Mouse (Mus musculus) small intestine, adult 2 months (tissue): ENCODE data around the gene Ihh. TPM values are rescaled to one million over a fixed set of nuclear protein-coding genes. Genes with fewer than 3 reads are reported as not detected.
A peak's percentile ranks its signal among the peaks of the same experiment; 100 is the strongest.

ENCODE experiments used
- H3K27ac ChIP-seq: fragments of 200-500 bp; 2 replicates; pipeline ENCODE4 v1.5.1; 2012; ENCODE audit warnings: low read depth, low read length, control low read depth, inconsistent platforms; ENCODE audit not compliant: insufficient read depth
- H3K27me3 ChIP-seq: fragments of 200-500 bp; 2 replicates; pipeline ENCODE4 v1.6.1; 2012; ENCODE audit warnings: mild to moderate bottlenecking, moderate library complexity, low read length, inconsistent platforms; ENCODE audit not compliant: control insufficient read depth, insufficient read depth
- H3K36me3 ChIP-seq: fragments of 200-500 bp; 2 replicates; pipeline ENCODE4 v1.6.1; 2012; ENCODE audit warnings: mild to moderate bottlenecking, low read length, control low read depth, inconsistent platforms; ENCODE audit not compliant: control insufficient read depth, insufficient read depth
- H3K4me1 ChIP-seq: fragments of 200-500 bp; 2 replicates; pipeline ENCODE4 v1.6.1; 2012; ENCODE audit warnings: low read length, inconsistent platforms, mixed read lengths; ENCODE audit not compliant: control insufficient read depth, insufficient read depth, insufficient read length
- H3K4me3 ChIP-seq: fragments of 200-500 bp; 2 replicates; pipeline ENCODE4 v1.5.1; 2012; ENCODE audit warnings: low read depth, mild to moderate bottlenecking, control low read depth, inconsistent platforms, low read length, moderate library complexity
- CTCF ChIP-seq: fragments of 200-500 bp; IDR thresholded peaks from 2 replicates; pipeline ENCODE4 v1.5.1; 2012; ENCODE audit warnings: low read depth, mild to moderate bottlenecking, control low read depth, inconsistent platforms, low read length, moderate library complexity, mixed read lengths; ENCODE audit not compliant: insufficient replicate concordance, insufficient read length; ENCODE audit errors: extremely low read depth
- POLR2A ChIP-seq: fragments of 200-500 bp; IDR thresholded peaks from 2 replicates; pipeline ENCODE4 v1.6.1; 2012; ENCODE audit warnings: low read depth, mild to moderate bottlenecking, control low read depth, inconsistent platforms, low read length, moderate library complexity
- WGBS: fragments of 180-500 bp; shearing (Covaris S2); methylation state at CpG from one replicate; pipeline ENCODE4 v1.1.7; 2018; 5-methylcytosine and 5-hydroxymethylcytosine counted together
- polyA plus RNA-seq: library from polyadenylated mRNA; depleted of rRNA; stranded (reverse); fragments of >200 nt; gene quantifications from 2 replicates; pipeline ENCODE4 v1.2.3, GENCODE M21; 2012; rRNA removed

Gene Ihh
- polyA plus RNA-seq, 1 experiment: 198 TPM

GRCm38 (mm10) chr1:74924464-74924863 lies 27.0 kb downstream of the Ihh start:
- WGBS: 57% methylated on average over 4 of the region's 4 CpGs
- no peak for TF ChIP-seq CTCF
- no peak for TF ChIP-seq POLR2A

GRCm38 (mm10) chr1:74915706-74916105 lies 35.8 kb downstream of the Ihh start:
- no peak overlapping the region for H3K27ac ChIP-seq
- no peaks in the 10 kb centered on the region for H3K27me3 ChIP-seq
- H3K4me3 ChIP-seq: no peak overlapping the region
- H3K4me1 ChIP-seq: 0 out of 2 replicates have a peak, but pooled peaks cover 4% of the 10 kb centered on the region
- TF ChIP-seq CTCF (peak; percentile 39; the same call in 1 of the 2 replicates), POLR2A (no peak)
- no peaks in the 10 kb centered on the region for H3K36me3 ChIP-seq
- 23% methylated on average over 13 of the region's 13 CpGs for WGBS

More at GRCm38 (mm10) chr1:74924464-74924863, 27.0 kb downstream of the Ihh start:
- H3K4me3 ChIP-seq: no peak overlapping the region
- no peaks in the 10 kb centered on the region for H3K36me3 ChIP-seq
- no peaks in the 10 kb centered on the region for H3K27me3 ChIP-seq
- no peak overlapping the region for H3K27ac ChIP-seq
- peaks cover 9% of the 10 kb centered on the region; the same call in 1 of the 2 replicates for H3K4me1 ChIP-seq

GRCm38 (mm10) chr1:74902191-74902590 lies 49.3 kb downstream of the Ihh start:
- WGBS: 13% methylated on average over 6 of the region's 6 CpGs
- no peak for TF ChIP-seq POLR2A
- TF ChIP-seq CTCF: no peak
- Histone ChIP-seq H3K4me1 (peaks cover 4% of the 10 kb centered on the region; the same call in 1 of the 2 replicates), H3K36me3 (no peaks in the 10 kb centered on the region), H3K4me3 (no peak overlapping the region), H3K27ac (no peak overlapping the region), H3K27me3 (peaks cover 6% of the 10 kb centered on the region; the same call in 1 of the 2 replicates)

DNA sequence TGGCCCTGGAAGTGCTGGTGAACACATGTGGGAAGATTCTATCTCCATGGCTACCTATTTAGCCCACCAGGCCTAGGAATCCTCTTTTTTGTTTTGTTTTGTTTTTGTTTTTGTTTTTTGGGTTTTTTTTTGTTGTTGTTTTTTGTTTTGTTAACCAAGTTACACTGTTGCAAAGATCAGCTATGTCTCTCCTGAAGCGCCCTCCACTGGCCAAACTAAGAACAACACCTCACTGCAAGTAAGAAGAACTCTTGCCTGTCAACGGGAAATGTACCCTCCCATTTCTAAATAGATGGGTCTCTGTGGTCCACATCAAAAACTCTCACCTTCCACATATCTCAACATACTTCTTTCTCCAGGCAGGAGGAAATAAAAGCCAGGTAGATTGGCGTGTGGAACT lies 49.8 kb downstream of the Ihh start:
- Histone ChIP-seq H3K36me3 (no peaks in the 10 kb centered on the region), H3K27me3 (peaks cover 6% of the 10 kb centered on the region), H3K27ac (no peak overlapping the region), H3K4me1 (peaks cover 4% of the 10 kb centered on the region; the same call in 1 of the 2 replicates), H3K4me3 (no peak overlapping the region)
- TF ChIP-seq POLR2A (no peak), CTCF (no peak)
- WGBS: 12% methylated on average over 3 of the region's 3 CpGs

DNA sequence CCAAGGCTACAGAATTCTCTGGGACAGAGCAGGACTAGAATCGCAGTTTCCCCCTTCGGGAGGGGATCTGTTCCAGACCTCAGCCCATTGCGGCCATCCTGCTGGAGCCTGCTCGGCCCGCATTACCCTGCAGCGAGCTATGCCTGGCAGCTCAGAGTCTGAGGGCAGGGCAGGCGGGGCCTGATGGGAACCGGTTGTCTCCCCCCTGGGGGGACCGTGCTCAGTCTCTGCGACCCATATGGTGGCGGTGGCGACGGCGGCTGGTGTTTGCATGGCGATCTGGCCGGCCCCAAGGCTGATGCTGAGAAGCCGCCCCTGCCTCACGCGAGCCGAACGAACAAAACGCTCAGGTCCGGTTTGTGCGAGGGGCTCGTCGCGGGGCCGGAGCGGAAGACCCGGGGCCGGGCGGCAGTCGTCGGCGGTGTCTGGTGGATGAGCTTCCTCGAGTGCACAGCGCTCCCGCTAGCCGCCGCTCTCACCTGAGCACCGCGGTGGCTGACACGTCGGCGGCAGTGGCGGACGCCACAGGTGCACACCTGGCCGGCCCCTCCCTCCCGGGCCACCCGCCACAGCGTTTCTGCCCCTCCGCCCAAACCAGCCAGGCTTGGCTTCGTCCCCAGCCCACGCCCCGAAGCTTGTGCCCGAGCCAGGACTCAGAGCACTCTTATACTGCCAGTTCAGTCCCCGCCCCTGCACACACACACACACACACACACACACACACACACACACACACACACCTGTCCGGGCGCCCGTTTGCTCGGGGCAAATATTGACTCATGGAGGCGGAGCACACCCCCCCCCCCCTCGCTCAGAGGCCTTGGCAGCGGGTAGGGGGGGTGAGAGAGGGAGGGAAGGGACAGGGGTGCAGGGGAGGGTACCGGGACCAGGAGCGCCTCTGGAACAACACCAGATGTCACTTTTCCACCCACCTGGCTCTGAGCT lies 50.9 kb downstream of the Ihh start:
- peak overlapping the region; percentile 38 for H3K27ac ChIP-seq
- peak overlapping the region; percentile 52 for H3K4me3 ChIP-seq
- WGBS: 3% methylated on average over 64 of the region's 66 CpGs
- H3K36me3 ChIP-seq: no peaks in the 10 kb centered on the region
- TF ChIP-seq POLR2A (no peak), CTCF (no peak)
- peaks cover 6% of the 10 kb centered on the region for H3K27me3 ChIP-seq
- peaks cover 4% of the 10 kb centered on the region; the same call in 1 of the 2 replicates for H3K4me1 ChIP-seq

GRCm38 (mm10) chr1:74898656-74899431 lies 52.6 kb downstream of the Ihh start:
- TF ChIP-seq CTCF (no peak), POLR2A (no peak)

DNA sequence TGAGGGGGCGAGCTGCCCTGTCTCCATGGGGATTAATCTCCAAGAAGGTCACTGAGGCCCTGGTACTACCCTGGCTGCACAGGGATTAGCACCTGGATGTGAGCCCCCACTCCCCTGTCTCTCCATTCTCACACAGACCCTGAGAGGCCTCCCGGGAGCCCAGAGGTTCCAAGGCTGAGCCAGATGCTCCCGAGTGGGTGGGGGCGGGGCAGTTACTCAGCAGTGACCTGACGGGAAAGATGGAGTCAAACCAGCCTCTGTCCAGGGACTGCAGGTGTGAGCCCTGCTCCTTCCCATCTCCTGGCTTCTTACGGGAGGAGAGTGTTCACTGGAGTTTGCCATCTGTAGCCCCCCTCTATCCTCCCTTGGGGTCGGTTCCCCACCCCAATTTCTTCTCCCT lies 53.5 kb downstream of the Ihh start:
- no peaks in the 10 kb centered on the region for H3K36me3 ChIP-seq
- no peak for TF ChIP-seq CTCF
- TF ChIP-seq POLR2A: no peak
- peaks cover 11% of the 10 kb centered on the region for H3K27me3 ChIP-seq
- no peak overlapping the region for H3K4me3 ChIP-seq
- WGBS: 15% methylated on average over 7 of the region's 7 CpGs
- H3K27ac ChIP-seq: no peak overlapping the region
- peaks cover 4% of the 10 kb centered on the region; the same call in 1 of the 2 replicates for H3K4me1 ChIP-seq

More at GRCm38 (mm10) chr1:74898656-74899431, 52.6 kb downstream of the Ihh start:
- WGBS: 11% methylated on average over 9 of the region's 10 CpGs
- Histone ChIP-seq H3K4me3 (no peak overlapping the region), H3K27ac (no peak overlapping the region), H3K27me3 (peaks cover 6% of the 10 kb centered on the region), H3K36me3 (no peaks in the 10 kb centered on the region), H3K4me1 (peaks cover 4% of the 10 kb centered on the region; the same call in 1 of the 2 replicates)

Other genes with a start within 250 kb of the Ihh start
- 5.6 and 36.2 TPM in 2 replicates for gene Cyp27a1, start 238.1 kb downstream of the Ihh start, polyA plus RNA-seq
- 1.5 TPM in 1 of 2 replicates, not detected in the other for gene Prkag3, start 202.5 kb downstream of the Ihh start, polyA plus RNA-seq
- gene Wnt6, start 179.8 kb downstream of the Ihh start, polyA plus RNA-seq: 2.0 and 6.0 TPM in 2 replicates
- gene Wnt10a, start 160.2 kb downstream of the Ihh start, polyA plus RNA-seq: 0.14 and 0.57 TPM in 2 replicates
- gene Cdk5r2, start 96.7 kb downstream of the Ihh start, polyA plus RNA-seq: 1.2 and 2.1 TPM in 2 replicates
- gene Fev, start 66.3 kb downstream of the Ihh start, polyA plus RNA-seq: 2.0 and 5.2 TPM in 2 replicates
- 0.86 and 1.1 TPM in 2 replicates for gene Cryba2, start 58.5 kb downstream of the Ihh start, polyA plus RNA-seq
- gene Cfap65, start 16.1 kb downstream of the Ihh start, polyA plus RNA-seq: 0.03 and 0.15 TPM in 2 replicates
- 0.86 and 2.0 TPM in 2 replicates for gene Nhej1, start 173.5 kb upstream of the Ihh start, polyA plus RNA-seq
- 1.2 TPM in 2 replicates for gene Slc23a3, start 182.2 kb upstream of the Ihh start, polyA plus RNA-seq
- gene Cnppd1, start 191.0 kb upstream of the Ihh start, polyA plus RNA-seq: 31.5 and 90.4 TPM in 2 replicates
- 47.4 and 113 TPM in 2 replicates for gene Retreg2, start 191.1 kb upstream of the Ihh start, polyA plus RNA-seq
- gene Zfand2b, start 217.0 kb upstream of the Ihh start, polyA plus RNA-seq: 45.0 and 106 TPM in 2 replicates
- 15.0 and 22.1 TPM in 2 replicates for gene Abcb6, start 228.7 kb upstream of the Ihh start, polyA plus RNA-seq
- gene Ankzf1, start 240.5 kb upstream of the Ihh start, polyA plus RNA-seq: 5.5 and 16.2 TPM in 2 replicates
- 48.3 and 148 TPM in 2 replicates for gene Atg9a, start 240.5 kb upstream of the Ihh start, polyA plus RNA-seq